Mouse (Mus musculus): Measurements from ENCODE around the gene Cdc6. TPM values are rescaled to one million over a fixed set of nuclear protein-coding genes. Genes with fewer than 3 reads are reported as not detected.
"Not testable (repeated sequence)": the region's sequence is repeated elsewhere in the genome, so short reads cannot be mapped to it uniquely, and the experiment has no call there.

The Cdc6 gene
- total RNA-seq, 2 experiments from 2014 or later = 0.32 TPM

GRCm38 (mm10) chr11:98927438-98928076 is 20.0 kb downstream of the Cdc6 start, which contains the start of gene Rara:
Gene Rara, plus strand, starts transcription at chr11:98927818.
- DNase-seq (ENCODE audit: extremely low spot score in 1 of 2, low spot score in 2 of 2) = peak in 1 of 2 experiments; percentile 47
- intact Hi-C loops (cut with DNase I) = loop anchor here (10.0 kb wide), 1 partner anchor 227 kb away; the partner anchor contains the start of gene Ccr7

DNA sequence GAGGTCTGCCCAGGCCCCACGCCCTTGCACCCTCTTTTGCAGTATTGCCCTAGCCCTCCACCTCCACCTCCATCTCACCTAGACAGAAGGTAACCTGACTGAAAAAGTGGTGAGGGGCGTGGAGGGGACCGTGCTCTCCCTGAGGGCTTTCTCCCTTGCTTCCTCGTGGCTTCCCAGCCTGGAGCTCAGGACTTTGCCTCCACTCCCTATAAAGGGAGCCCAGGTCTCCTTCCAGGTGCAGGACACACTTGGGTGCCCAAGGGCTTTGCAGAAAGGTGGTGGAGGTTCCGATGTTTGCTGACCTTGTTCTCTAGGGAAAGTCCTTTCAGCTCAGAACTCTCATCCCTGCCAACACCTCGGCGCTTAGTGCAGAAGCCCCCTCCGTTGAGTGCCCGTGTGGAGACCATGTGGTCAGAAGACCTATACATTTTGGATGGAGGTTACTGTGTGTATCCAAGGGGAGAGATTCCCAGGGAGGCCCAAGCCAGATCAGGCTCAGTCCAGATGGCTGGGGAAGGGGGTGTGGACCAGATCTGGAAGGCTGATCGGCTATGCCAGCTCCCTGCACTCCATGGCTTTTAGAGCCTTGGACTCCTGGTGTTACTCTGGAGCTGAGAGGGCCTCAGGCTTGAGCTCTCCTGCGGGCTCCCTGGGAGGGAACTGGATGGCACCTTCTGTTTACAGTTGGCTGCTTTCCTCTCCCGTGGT is 20.7 kb downstream of the Cdc6 start:
- DNase-seq (ENCODE audit: extremely low spot score in 1 of 2, low spot score in 2 of 2) = no peak
- intact Hi-C loops (cut with DNase I) = loop anchor here (10.0 kb wide), 1 partner anchor 226 kb away; the partner anchor contains the start of gene Ccr7

GRCm38 (mm10) chr11:98929503-98929902 is 21.9 kb downstream of the Cdc6 start:
- intact Hi-C loops (cut with DNase I) = loop anchor here (10.0 kb wide), 1 partner anchor 225 kb away; the partner anchor contains the start of gene Ccr7
- peak in 1 of 2 experiments; percentile 41 for DNase-seq (ENCODE audit: extremely low spot score in 1 of 2, low spot score in 2 of 2)

- intact Hi-C loops (cut with DNase I) = no loop called here
- DNase-seq (ENCODE audit: extremely low spot score in 1 of 2, low spot score in 2 of 2) = peak in 1 of 2 experiments; percentile 59
Measured at GRCm38 (mm10) chr11:98930127-98930601, 22.6 kb downstream of the Cdc6 start.

DNA sequence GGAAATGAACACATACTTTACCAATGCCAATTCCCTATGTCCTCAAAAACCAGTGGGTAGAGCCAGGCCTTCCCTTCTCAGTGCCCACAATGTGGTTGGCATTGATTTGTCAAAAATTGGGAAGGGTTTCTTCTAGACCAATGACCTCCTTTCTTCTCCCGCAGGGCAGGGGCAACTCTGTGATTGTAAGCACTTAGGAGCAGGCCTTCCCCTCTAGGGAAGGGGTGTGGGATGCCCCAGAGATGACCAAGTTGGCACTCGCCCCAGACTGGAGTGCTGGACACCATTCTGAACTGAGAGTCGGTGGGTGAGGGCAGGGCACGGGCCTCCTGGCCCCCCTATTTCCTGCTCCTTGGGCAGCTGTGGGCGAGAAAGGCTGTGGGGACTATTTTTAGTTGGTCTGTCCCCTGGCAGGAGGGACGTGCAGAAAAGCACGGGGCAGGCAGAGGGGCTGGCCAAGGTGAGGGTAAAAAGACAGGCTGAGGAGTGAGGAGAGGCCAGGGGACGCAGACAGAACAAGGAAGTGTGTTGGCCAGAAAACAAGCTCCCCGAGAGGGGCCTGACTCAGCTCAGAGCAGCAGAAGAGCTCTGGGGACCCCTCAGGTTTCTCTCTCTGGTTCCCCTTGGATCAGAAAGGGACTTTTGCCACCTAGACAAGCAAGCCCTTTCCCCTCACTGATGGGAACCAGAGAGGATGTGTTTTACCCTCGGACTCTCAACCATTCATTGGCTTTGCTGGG is 23.3 kb downstream of the Cdc6 start:
- intact Hi-C loops (cut with DNase I) = no loop called here
- peak in 1 of 2 experiments; percentile 46 for DNase-seq (ENCODE audit: extremely low spot score in 1 of 2, low spot score in 2 of 2)

GRCm38 (mm10) chr11:98931513-98932292 is 24.1 kb downstream of the Cdc6 start:
- intact Hi-C loops (cut with DNase I) = no loop called here
- DNase-seq (ENCODE audit: extremely low spot score in 1 of 2, low spot score in 2 of 2) = peak in 1 of 2 experiments; percentile 53

DNA sequence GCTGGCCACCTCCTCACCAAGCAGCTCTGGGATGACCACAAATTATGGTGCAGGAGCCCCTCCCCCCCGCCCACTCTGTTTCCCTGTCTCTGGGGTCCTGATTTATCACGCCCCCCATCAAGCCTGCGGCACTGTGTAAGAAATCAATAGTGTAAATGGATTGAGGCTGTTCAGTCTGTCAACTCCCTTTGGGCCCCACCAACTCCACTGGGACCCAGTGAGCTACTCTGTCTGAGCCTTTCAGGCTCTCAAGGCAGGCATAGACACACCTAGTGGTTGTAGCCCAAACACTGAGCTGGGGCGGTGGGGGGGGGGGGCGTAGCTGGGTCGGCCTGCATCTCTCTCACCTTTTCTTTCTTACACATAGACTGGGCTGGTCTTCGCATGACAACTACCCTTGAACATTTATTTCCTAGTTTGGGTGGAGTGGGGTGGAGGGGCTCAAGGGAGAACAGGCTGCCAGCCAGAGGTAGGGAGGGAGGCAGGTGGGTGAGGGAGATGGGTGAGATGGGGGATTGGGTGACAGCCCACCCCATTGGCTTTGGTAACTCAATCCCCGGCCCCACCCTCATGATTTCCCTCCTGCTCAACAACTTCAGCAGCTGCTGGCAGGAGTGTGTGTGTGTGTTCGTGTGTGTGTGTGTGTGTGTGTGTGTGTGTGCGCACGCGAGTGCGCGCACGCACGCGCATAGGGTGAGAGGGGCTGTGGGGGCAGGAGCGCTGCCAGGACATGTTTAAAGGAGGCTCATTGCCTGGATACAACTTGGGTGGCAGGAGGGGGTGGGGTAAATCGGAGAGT is 24.9 kb downstream of the Cdc6 start:
- DNase-seq (ENCODE audit: extremely low spot score in 1 of 2, low spot score in 2 of 2) = peak in 1 of 2 experiments; percentile 57
- intact Hi-C loops (cut with DNase I) = no loop called here

DNA sequence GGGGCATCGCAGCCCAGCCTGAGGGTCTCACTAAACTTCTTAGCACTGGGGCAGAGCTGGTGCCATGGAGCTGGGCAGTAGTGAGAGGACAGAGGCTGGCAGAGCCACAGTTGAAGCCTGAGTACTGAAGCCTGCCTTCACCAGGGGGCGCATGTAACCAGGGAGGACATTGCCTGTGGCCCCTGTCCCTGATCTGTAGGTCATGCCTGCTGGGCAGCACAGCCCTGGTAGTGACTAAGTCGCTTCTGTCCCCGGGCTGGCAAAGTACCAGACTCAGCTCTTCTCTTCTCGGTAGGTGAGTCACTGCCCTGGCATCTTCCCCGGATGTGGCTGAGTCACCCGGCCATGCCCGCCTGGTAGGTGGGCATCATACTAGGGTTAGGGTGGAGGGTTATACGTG is 25.6 kb downstream of the Cdc6 start:
- DNase-seq (ENCODE audit: extremely low spot score in 1 of 2, low spot score in 2 of 2) = peak in 1 of 2 experiments; percentile 82
- intact Hi-C loops (cut with DNase I) = no loop called here

GRCm38 (mm10) chr11:98933847-98934246 is 26.2 kb downstream of the Cdc6 start:
- intact Hi-C loops (cut with DNase I) = not testable (repeated sequence)

DNA sequence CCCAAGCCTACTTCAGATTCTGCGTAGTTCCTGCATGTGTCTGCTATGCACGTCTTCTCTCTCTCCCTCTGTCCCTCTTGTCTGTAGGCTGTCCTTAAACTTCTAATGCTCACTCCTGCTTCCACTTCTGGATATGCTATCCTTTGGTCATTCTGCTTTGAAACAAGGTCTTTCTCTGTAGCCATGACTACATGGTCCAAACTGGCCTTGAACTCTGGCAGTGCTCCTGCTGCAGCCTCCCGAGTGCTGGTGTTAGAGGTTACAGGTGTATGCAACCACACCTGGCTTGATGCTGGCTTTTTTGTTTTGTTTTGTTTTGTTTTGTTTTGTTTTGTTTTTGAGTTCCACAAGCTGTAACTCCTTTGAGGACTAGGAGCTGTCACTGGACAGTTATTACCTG is 26.8 kb downstream of the Cdc6 start:
- DNase-seq (ENCODE audit: extremely low spot score in 1 of 2, low spot score in 2 of 2) = peak in 1 of 2 experiments; percentile 11
- intact Hi-C loops (cut with DNase I) = no loop called here

More at GRCm38 (mm10) chr11:98933847-98934246, 26.2 kb downstream of the Cdc6 start:
- DNase-seq (ENCODE audit: extremely low spot score in 1 of 2, low spot score in 2 of 2) = not testable (repeated sequence)

- intact Hi-C loops (cut with DNase I) = no loop called here
- DNase-seq (ENCODE audit: extremely low spot score in 1 of 2, low spot score in 2 of 2) = peak in 1 of 2 experiments; percentile 13
Measured at GRCm38 (mm10) chr11:98935123-98935522, 27.5 kb downstream of the Cdc6 start.

DNA sequence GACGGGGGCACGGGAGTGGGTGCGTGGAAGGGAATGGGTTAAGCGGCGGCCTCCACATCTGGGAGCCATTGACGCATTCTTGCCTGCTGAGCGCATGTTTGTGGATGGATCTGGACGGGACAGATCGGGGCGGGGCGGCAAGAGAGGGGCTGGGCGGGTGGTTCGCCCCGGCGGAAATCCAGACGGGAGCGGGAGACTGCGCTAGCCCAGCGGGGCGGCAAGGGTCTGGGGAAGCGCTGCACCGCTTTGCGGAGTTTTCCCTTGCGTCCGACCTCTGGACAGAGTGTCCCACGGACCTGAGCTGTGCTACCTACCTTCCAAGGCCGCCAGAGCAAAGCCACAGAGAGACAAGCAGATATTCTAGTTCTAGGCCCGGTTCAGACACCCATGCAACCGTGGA is 28.6 kb downstream of the Cdc6 start:
- intact Hi-C loops (cut with DNase I) = no loop called here
- DNase-seq (ENCODE audit: extremely low spot score in 1 of 2, low spot score in 2 of 2) = peak in 1 of 2 experiments; percentile 87

- DNase-seq (ENCODE audit: extremely low spot score in 1 of 2, low spot score in 2 of 2) = no peak
- intact Hi-C loops (cut with DNase I) = no loop called here
Measured at GRCm38 (mm10) chr11:98936606-98937409, 29.2 kb downstream of the Cdc6 start.

DNA sequence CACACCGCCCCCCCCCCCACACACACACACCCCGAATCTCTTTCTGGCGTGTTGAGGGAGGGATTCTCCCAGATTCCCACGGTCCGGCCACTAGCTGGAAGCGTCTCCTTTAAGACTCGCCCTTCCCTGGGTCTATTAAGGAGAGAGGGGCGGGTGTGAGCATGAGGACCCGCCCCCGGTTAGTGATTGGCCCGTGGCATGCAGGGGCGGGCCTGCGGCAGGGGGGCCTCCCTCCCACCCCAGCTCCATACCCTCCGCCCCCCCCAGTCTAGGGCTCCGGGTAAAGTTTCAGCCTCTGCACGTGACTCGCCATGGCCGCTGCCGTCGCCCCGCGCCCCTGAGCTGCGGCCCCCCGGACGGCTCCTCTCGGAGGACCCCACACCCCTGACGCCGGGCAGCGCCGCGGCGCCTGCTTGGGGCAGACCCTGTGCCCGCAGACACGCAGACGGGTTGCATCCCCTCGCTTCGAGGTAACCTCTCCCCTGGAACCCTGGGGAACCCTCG is 29.9 kb downstream of the Cdc6 start:
- intact Hi-C loops (cut with DNase I) = no loop called here
- DNase-seq (ENCODE audit: extremely low spot score in 1 of 2, low spot score in 2 of 2) = peak in 1 of 2 experiments; percentile 93

- DNase-seq (ENCODE audit: extremely low spot score in 1 of 2, low spot score in 2 of 2) = peak in 1 of 2 experiments; percentile 72
- intact Hi-C loops (cut with DNase I) = no loop called here
Measured at GRCm38 (mm10) chr11:98937914-98938694, 30.5 kb downstream of the Cdc6 start.

DNA sequence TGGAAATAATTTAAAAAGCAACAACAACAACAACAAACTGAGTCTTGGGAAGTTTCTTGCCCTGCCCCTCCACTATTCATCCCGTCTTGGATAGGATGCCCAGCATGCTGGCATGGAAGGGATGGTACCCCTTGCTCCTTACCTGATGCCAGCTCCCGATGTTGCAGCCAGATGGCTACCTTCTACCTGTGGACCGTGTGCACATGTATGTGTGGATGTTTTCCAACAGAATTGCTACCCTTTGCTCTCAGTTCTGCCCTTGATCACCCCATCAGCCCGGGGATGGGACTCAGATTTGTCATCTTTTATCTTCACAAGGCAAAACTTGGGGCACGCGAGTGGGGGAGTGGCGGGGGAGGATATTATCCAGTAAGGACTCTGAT is 31.1 kb downstream of the Cdc6 start:
- intact Hi-C loops (cut with DNase I) = no loop called here
- no peak for DNase-seq (ENCODE audit: extremely low spot score in 1 of 2, low spot score in 2 of 2)
